In genomic region chr19:12457401-12458066, GRCm38 (mm10) we compare ENCODE assay signal across 11 mouse cellular contexts. TPM values are rescaled to one million over a fixed set of nuclear protein-coding genes. Genes with fewer than 3 reads are reported as not detected.
DNase-seq lines count a peak whose midpoint lies in the region; ATAC-seq and TF ChIP-seq lines count a peak whose summit lies in the region.
"Had no signal": no experiment of that assay in that cellular context is flagged by ENCODE, and none has a peak within 500 bp of the region (broad histone marks: within the 10 kb centered on the region; RNA-seq: fewer than 3 reads in every experiment).

No protein-coding gene starts in this region.

- no peaks in the 10 kb centered on the region for H3K36me3 ChIP-seq in thymus, adult 2 months (ENCODE audit: control insufficient read depth, insufficient read depth, low read length)
- H3K36me3 ChIP-seq: heart, embryonic 13.5 days had no signal

- 31% methylated on average over 12 of the region's 12 CpGs for WGBS in thymus, adult 2 months

- 0 out of 2 replicates have a peak, but pooled peaks cover 2% of the 10 kb centered on the region for H3K4me1 ChIP-seq in thymus, adult 2 months (replicated peaks; ENCODE audit: control insufficient read depth, insufficient read depth, low read length)
- H3K4me1 ChIP-seq: heart, embryonic 13.5 days had no signal

- no peaks in the 10 kb centered on the region for H3K27me3 ChIP-seq in thymus, adult 2 months (ENCODE audit: control insufficient read depth, insufficient read depth, low read length)
- H3K27me3 ChIP-seq: heart, embryonic 13.5 days had no signal

- no peak for DNase-seq in frontal cortex, postnatal 14 days (ENCODE audit: low spot score in 2 of 2)
- peak; percentile 80 to 83 for DNase-seq in B cell, adult 2 months
- DNase-seq in mesoderm, embryonic 11.5 days (ENCODE audit: low read depth, low spot score) = peak; percentile 23
- DNase-seq in c-Kit-positive CD71-positive TER-119-positive erythroid progenitor cells, embryonic 14.5 days (ENCODE audit: low spot score) = no peak
- DNase-seq in thymus, adult 2 months = no peak
- DNase-seq in right cerebral cortex, postnatal 14 days = no peak
- DNase-seq: kidney, postnatal 4 days; left cerebral cortex, postnatal 4 days had no signal

- H3K4me3 ChIP-seq in thymus, adult 2 months (ENCODE audit: control insufficient read depth, insufficient read depth, low read length) = no peak overlapping the region
- H3K4me3 ChIP-seq: heart, embryonic 13.5 days had no signal

- peak; percentile 84 for ATAC-seq in frontal cortex, adult (ENCODE audit: low TSS enrichment)
- ATAC-seq in granulocyte monocyte progenitor cell, adult 5-6 weeks (replicated peaks; ENCODE audit: poor library complexity, severe bottlenecking) = peak; percentile 86

- TF ChIP-seq CTCF in thymus, adult 2 months (IDR thresholded peaks at IDR 0.05; ENCODE audit: borderline replicate concordance, control insufficient read depth, extremely low read depth, insufficient read depth, low read length, poor library complexity) = no peak

- no peak for TF ChIP-seq POLR2A in thymus, adult 2 months (IDR thresholded peaks at IDR 0.05; ENCODE audit: control insufficient read depth, extremely low read depth, insufficient read depth, low read length, poor library complexity)

- H3K27ac ChIP-seq in thymus, adult 2 months (ENCODE audit: control insufficient read depth, insufficient read depth, low read length) = no peak overlapping the region; the same call in 1 of the 2 replicates
- H3K27ac ChIP-seq: heart, embryonic 13.5 days had no signal

RNA-seq across cellular contexts. Expression of gene Mpeg1, which starts 3.0 kb away (rescaled TPM):
- total RNA-seq in granulocyte monocyte progenitor cell, adult 5-6 weeks (2014; fragmentation: Nextera tagmentation) = 62.2 and 69.2 TPM in 2 replicates
- 53.0 and 54.8 TPM in 2 replicates for total RNA-seq in granulocyte monocyte progenitor cell, adult 5-6 weeks (2017)
- 24.0 and 34.0 TPM in 2 replicates for polyA plus RNA-seq in thymus, adult 2 months (2012; rRNA removed)

RNA-seq across cellular contexts. Expression of gene Pfpl, which starts 29.8 kb away (rescaled TPM):
- not detected in 2 replicates for total RNA-seq in granulocyte monocyte progenitor cell, adult 5-6 weeks (2014; fragmentation: Nextera tagmentation)
- total RNA-seq in granulocyte monocyte progenitor cell, adult 5-6 weeks (2017) = not detected in 2 replicates
- 0.03 TPM in 1 of 2 replicates, not detected in the other for polyA plus RNA-seq in thymus, adult 2 months (2012; rRNA removed)
- total RNA-seq: left cerebral cortex, postnatal 4 days had no signal
- polyA plus RNA-seq: heart, embryonic 13.5 days had no signal

RNA-seq across cellular contexts. Expression of gene Olfr1441, which starts 40.3 kb away (rescaled TPM):
- total RNA-seq in granulocyte monocyte progenitor cell, adult 5-6 weeks (2014; fragmentation: Nextera tagmentation) = not detected in 2 replicates
- total RNA-seq in granulocyte monocyte progenitor cell, adult 5-6 weeks (2017) = not detected in 2 replicates
- not detected in 2 replicates for polyA plus RNA-seq in thymus, adult 2 months (2012; rRNA removed)
- total RNA-seq: left cerebral cortex, postnatal 4 days had no signal
- polyA plus RNA-seq: heart, embryonic 13.5 days had no signal

RNA-seq across cellular contexts. Expression of gene Dtx4, which starts 43.7 kb away (rescaled TPM):
- total RNA-seq in granulocyte monocyte progenitor cell, adult 5-6 weeks (2014; fragmentation: Nextera tagmentation) = 48.3 and 48.4 TPM in 2 replicates
- total RNA-seq in granulocyte monocyte progenitor cell, adult 5-6 weeks (2017) = 38.7 and 47.3 TPM in 2 replicates
- polyA plus RNA-seq in thymus, adult 2 months (2012; rRNA removed) = 5.6 and 6.3 TPM in 2 replicates

Comparison
In these comparisons a context has a peak if more than half of its experiments do, and no peak if none do; other contexts are left out.
1. DNase-seq: peak in B cell, adult 2 months (2 of 2) and mesoderm, embryonic 11.5 days (single experiment); none in frontal cortex, postnatal 14 days (0 of 2), c-Kit-positive CD71-positive TER-119-positive erythroid progenitor cells, embryonic 14.5 days (single experiment), thymus, adult 2 months (single experiment) and right cerebral cortex, postnatal 14 days (single experiment).